Mouse (Mus musculus) bone marrow macrophage, adult 2 months (primary cell): ENCODE measurements around the gene Dpt.

Experiments
- CTCF ChIP-seq: IDR thresholded peaks from 2 replicates; pipeline ENCODE4 v1.5.1; 2012; ENCODE audit warnings: low read depth, mild to moderate bottlenecking, low read length, moderate library complexity
- POLR2A ChIP-seq: IDR thresholded peaks from 2 replicates; pipeline ENCODE4 v1.6.1; 2012; ENCODE audit warnings: mild to moderate bottlenecking, low read depth, low read length, borderline replicate concordance

GRCm38 (mm10) chr1:164753736-164754135 is 42.7 kb upstream of the Dpt start:
- TF ChIP-seq CTCF: no peak
- no peak for TF ChIP-seq POLR2A
